Mouse (Mus musculus): ENCODE results near the gene Gm19668. TPM values are rescaled to one million over a fixed set of nuclear protein-coding genes. Genes with fewer than 3 reads are reported as not detected.
"Not testable (repeated sequence)": the region's sequence is repeated elsewhere in the genome, so short reads cannot be mapped to it uniquely, and the experiment has no call there.

Gm19668 gene
- polyA plus RNA-seq, 1 experiment from 2014 or later: not detected

DNA sequence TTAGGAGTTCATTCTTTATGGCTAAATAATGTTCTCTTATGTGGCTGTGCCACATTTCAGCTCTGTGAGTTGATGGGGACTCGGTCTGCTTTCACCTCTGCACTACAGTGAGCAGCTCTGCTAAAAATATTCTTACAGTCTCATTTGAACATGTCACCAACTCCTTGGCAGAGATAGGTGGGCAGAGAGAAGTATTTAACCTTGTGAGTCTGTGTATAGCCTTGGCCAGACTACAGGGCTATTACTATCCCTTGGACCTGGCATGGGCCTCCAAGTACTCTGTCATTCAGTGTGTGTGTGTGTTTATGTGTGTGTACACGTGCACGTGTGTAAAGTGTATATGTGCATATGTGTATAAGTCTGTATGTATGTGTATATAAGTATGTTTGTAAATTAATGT is 15.5 kb downstream of the Gm19668 start:
- H3K4me3 ChIP-seq (ENCODE audit: low read length); H3K4me2 ChIP-seq (ENCODE audit: low read depth, low read length); H3K27ac ChIP-seq (ENCODE audit: low read length); H3K4me1 ChIP-seq (ENCODE audit: control insufficient read depth, insufficient read depth, low read length); H3K36me3 ChIP-seq (ENCODE audit: control insufficient read depth, insufficient read depth); H3K9me3 ChIP-seq (replicated peaks; ENCODE audit: control insufficient read depth, low read length); H3K9ac ChIP-seq (ENCODE audit: low read length); H3K27me3 ChIP-seq (ENCODE audit: control insufficient read depth, insufficient read depth, low read length): not testable (repeated sequence)
- peak; percentile 73 for ATAC-seq (replicated peaks; ENCODE audit: extremely low read depth, insufficient read depth, low FRiP score)
- 45% methylated on average over 1 of the region's 3 CpGs for WGBS

DNA sequence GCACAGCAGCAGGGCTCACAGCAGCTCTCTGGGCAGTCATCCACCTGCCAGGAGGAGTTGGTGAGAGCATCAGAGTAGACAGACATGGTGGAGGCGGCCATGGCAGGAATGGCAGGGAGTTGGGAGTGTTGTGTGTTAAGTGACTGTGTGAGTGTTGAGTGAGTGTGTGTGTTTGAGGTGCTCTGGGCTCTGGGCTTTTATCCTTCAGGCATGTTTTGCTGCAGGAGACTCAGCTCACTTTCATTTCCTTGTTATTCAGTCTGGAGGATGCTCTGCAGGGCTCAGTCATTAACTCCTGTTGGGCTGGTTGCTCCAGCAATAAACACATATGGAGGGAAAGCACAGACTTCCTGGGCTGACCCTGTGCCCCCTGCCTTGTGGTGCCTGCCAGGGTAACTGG is 16.5 kb downstream of the Gm19668 start, which contains the start of gene Gm3250:
TSS of gene Gm3250 (minus strand) at position 101 of the 400 bp plus-strand sequence.
- H3K9ac ChIP-seq (ENCODE audit: low read length); H3K4me3 ChIP-seq (ENCODE audit: low read length); H3K4me2 ChIP-seq (ENCODE audit: low read depth, low read length); H3K9me3 ChIP-seq (replicated peaks; ENCODE audit: control insufficient read depth, low read length); H3K36me3 ChIP-seq (ENCODE audit: control insufficient read depth, insufficient read depth); ATAC-seq (replicated peaks; ENCODE audit: extremely low read depth, insufficient read depth, low FRiP score); H3K27ac ChIP-seq (ENCODE audit: low read length); H3K4me1 ChIP-seq (ENCODE audit: control insufficient read depth, insufficient read depth, low read length); H3K27me3 ChIP-seq (ENCODE audit: control insufficient read depth, insufficient read depth, low read length): not testable (repeated sequence)
- 50% methylated on average over 1 of the region's 1 CpGs for WGBS

DNA sequence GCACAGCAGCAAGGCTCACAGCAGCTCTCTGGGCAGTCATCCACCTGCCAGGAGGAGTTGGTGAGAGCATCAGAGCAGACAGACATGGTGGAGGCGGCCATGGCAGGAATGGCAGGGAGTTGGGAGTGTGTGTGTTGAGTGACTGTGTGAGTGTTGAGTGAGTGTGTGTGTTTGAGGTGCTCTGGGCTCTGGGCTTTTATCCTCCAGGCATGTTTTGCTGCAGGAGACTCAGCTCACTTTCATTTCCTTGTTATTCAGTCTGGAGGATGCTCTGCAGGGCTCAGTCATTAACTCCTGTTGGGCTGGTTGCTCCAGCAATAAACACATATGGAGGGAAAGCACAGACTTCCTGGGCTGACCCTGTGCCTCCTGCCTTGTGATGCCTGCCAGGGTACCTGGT is 22.1 kb downstream of the Gm19668 start, which contains the start of gene Gm7138:
TSS of gene Gm7138 (minus strand) at position 101 of the 400 bp plus-strand sequence.
- H3K36me3 ChIP-seq (ENCODE audit: control insufficient read depth, insufficient read depth); H3K27me3 ChIP-seq (ENCODE audit: control insufficient read depth, insufficient read depth, low read length); H3K9ac ChIP-seq (ENCODE audit: low read length); H3K4me2 ChIP-seq (ENCODE audit: low read depth, low read length); H3K4me1 ChIP-seq (ENCODE audit: control insufficient read depth, insufficient read depth, low read length); H3K9me3 ChIP-seq (replicated peaks; ENCODE audit: control insufficient read depth, low read length); H3K27ac ChIP-seq (ENCODE audit: low read length); H3K4me3 ChIP-seq (ENCODE audit: low read length); ATAC-seq (replicated peaks; ENCODE audit: extremely low read depth, insufficient read depth, low FRiP score): not testable (repeated sequence)
- WGBS: 17% methylated on average over 1 of the region's 1 CpGs

DNA sequence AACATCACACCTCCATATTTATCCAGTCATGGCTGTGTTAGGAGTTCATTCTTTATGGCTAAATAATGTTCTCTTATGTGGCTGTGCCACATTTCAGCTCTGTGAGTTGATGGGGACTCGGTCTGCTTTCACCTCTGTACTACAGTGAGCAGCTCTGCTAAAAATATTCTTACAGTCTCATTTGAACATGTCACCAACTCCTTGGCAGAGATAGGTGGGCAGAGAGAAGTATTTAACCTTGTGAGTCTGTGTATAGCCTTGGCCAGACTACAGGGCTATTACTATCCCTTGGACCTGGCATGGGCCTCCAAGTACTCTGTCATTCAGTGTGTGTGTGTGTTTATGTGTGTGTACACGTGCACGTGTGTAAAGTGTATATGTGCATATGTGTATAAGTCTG is 26.8 kb downstream of the Gm19668 start:
- H3K36me3 ChIP-seq (ENCODE audit: control insufficient read depth, insufficient read depth); H3K4me1 ChIP-seq (ENCODE audit: control insufficient read depth, insufficient read depth, low read length); H3K4me2 ChIP-seq (ENCODE audit: low read depth, low read length); H3K27me3 ChIP-seq (ENCODE audit: control insufficient read depth, insufficient read depth, low read length); H3K4me3 ChIP-seq (ENCODE audit: low read length); H3K27ac ChIP-seq (ENCODE audit: low read length); H3K9me3 ChIP-seq (replicated peaks; ENCODE audit: control insufficient read depth, low read length); H3K9ac ChIP-seq (ENCODE audit: low read length): not testable (repeated sequence)
- 40% methylated on average over 1 of the region's 3 CpGs for WGBS
- peak; percentile 41; the same call in 1 of the 2 replicates for ATAC-seq (replicated peaks; ENCODE audit: extremely low read depth, insufficient read depth, low FRiP score)

DNA sequence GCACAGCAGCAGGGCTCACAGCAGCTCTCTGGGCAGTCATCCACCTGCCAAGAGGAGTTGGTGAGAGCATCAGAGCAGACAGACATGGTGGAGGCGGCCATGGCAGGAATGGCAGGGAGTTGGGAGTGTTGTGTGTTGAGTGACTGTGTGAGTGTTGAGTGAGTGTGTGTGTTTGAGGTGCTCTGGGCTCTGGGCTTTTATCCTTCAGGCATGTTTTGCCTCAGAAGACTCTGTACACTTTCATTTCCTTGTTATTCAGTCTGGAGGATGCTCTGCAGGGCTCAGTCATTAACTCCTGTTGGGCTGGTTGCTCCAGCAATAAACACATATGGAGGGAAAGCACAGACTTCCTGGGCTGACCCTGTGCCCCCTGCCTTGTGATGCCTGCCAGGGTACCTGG is 27.7 kb downstream of the Gm19668 start, which contains the start of gene Gm3238:
TSS of gene Gm3238 (minus strand) at position 101 of the 400 bp plus-strand sequence.
- H3K27me3 ChIP-seq (ENCODE audit: control insufficient read depth, insufficient read depth, low read length): not testable (repeated sequence)
- WGBS: no CpG with 5 or more reads among the region's 1 CpGs

DNA sequence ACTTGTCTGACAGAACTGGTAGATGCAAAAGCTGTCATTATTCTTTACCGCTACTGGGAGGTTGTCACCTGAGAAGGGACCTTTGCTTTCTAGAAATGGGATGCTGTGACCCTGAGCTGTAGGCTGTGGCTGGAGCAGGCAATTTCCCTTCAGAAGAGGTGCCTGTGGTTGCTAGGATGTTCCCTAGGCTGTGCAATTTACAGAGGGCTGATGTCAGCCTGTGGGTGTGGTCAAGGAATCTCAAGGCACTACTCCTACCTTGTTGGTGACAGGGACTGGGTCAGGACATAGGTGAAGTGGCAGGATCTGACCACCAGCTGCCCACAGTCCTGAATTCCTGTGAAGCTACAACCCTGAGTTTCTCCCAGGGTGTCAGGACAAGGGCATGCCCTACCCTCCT is 29.2 kb downstream of the Gm19668 start:
- H3K36me3 ChIP-seq (ENCODE audit: control insufficient read depth, insufficient read depth): no peaks in the 10 kb centered on the region
- no peaks in the 10 kb centered on the region for H3K27me3 ChIP-seq (ENCODE audit: control insufficient read depth, insufficient read depth, low read length)
- no peaks in the 10 kb centered on the region for H3K9me3 ChIP-seq (replicated peaks; ENCODE audit: control insufficient read depth, low read length)
- no peak for ATAC-seq (replicated peaks; ENCODE audit: extremely low read depth, insufficient read depth, low FRiP score)
- H3K4me3 ChIP-seq (ENCODE audit: low read length): no peak overlapping the region
- 67% methylated on average over 1 of the region's 1 CpGs for WGBS
- no peaks in the 10 kb centered on the region for H3K4me1 ChIP-seq (ENCODE audit: control insufficient read depth, insufficient read depth, low read length)
- H3K4me2 ChIP-seq (ENCODE audit: low read depth, low read length): no peak overlapping the region
- H3K27ac ChIP-seq (ENCODE audit: low read length): no peak overlapping the region
- H3K9ac ChIP-seq (ENCODE audit: low read length): no peak overlapping the region

More for the DNA sequence above, 27.7 kb downstream of the Gm19668 start, which contains the start of gene Gm3238:
- H3K4me3 ChIP-seq (ENCODE audit: low read length); ATAC-seq (replicated peaks; ENCODE audit: extremely low read depth, insufficient read depth, low FRiP score); H3K4me2 ChIP-seq (ENCODE audit: low read depth, low read length); H3K36me3 ChIP-seq (ENCODE audit: control insufficient read depth, insufficient read depth); H3K27ac ChIP-seq (ENCODE audit: low read length); H3K4me1 ChIP-seq (ENCODE audit: control insufficient read depth, insufficient read depth, low read length); H3K9ac ChIP-seq (ENCODE audit: low read length); H3K9me3 ChIP-seq (replicated peaks; ENCODE audit: control insufficient read depth, low read length): not testable (repeated sequence)

DNA sequence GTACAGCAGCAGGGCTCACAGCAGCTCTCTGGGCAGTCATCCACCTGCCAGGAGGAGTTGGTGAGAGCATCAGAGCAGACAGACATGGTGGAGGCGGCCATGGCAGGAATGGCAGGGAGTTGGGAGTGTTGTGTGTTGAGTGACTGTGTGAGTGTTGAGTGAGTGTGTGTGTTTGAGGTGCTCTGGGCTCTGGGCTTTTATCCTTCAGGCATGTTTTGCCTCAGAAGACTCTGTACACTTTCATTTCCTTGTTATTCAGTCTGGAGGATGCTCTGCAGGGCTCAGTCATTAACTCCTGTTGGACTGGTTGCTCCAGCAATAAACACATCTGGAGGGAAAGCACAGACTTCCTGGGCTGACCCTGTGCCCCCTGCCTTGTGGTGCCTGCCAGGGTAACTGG is 39.4 kb downstream of the Gm19668 start, which contains the start of gene Gm3233:
TSS of gene Gm3233 (minus strand) at position 101 of the 400 bp plus-strand sequence.
- not testable (repeated sequence) for H3K36me3 ChIP-seq (ENCODE audit: control insufficient read depth, insufficient read depth); H3K27ac ChIP-seq (ENCODE audit: low read length); H3K9me3 ChIP-seq (replicated peaks; ENCODE audit: control insufficient read depth, low read length); ATAC-seq (replicated peaks; ENCODE audit: extremely low read depth, insufficient read depth, low FRiP score); H3K27me3 ChIP-seq (ENCODE audit: control insufficient read depth, insufficient read depth, low read length); H3K4me2 ChIP-seq (ENCODE audit: low read depth, low read length); H3K4me3 ChIP-seq (ENCODE audit: low read length); H3K4me1 ChIP-seq (ENCODE audit: control insufficient read depth, insufficient read depth, low read length); H3K9ac ChIP-seq (ENCODE audit: low read length)
- no CpG with 5 or more reads among the region's 1 CpGs for WGBS

DNA sequence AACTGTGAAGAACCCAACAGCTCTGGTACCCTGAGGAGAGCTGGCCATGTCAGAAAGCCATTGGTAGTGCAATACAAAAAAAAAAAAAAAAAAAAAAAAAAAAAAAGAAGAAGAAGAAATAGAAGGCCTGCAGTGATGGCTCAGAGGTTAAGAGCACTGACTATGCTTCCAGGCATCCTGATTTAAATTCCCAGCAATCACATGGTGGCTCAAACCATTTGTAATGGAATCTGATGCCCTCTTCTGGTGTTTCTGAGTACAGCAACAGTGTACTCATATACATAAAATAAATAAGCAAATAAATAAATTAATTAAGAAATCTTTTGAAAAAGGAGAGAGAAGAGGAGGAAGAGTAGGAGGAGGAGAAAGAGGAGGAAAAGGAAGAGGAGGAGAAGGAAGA is 45.5 kb downstream of the Gm19668 start:
- no peak overlapping the region for H3K4me2 ChIP-seq (ENCODE audit: low read depth, low read length)
- no peaks in the 10 kb centered on the region for H3K9me3 ChIP-seq (replicated peaks; ENCODE audit: control insufficient read depth, low read length)
- ATAC-seq (replicated peaks; ENCODE audit: extremely low read depth, insufficient read depth, low FRiP score): no peak
- no peak overlapping the region for H3K27ac ChIP-seq (ENCODE audit: low read length)
- no peaks in the 10 kb centered on the region for H3K27me3 ChIP-seq (ENCODE audit: control insufficient read depth, insufficient read depth, low read length)
- no peaks in the 10 kb centered on the region for H3K36me3 ChIP-seq (ENCODE audit: control insufficient read depth, insufficient read depth)
- H3K4me3 ChIP-seq (ENCODE audit: low read length): no peak overlapping the region
- no peak overlapping the region for H3K9ac ChIP-seq (ENCODE audit: low read length)
- H3K4me1 ChIP-seq (ENCODE audit: control insufficient read depth, insufficient read depth, low read length): no peaks in the 10 kb centered on the region

DNA sequence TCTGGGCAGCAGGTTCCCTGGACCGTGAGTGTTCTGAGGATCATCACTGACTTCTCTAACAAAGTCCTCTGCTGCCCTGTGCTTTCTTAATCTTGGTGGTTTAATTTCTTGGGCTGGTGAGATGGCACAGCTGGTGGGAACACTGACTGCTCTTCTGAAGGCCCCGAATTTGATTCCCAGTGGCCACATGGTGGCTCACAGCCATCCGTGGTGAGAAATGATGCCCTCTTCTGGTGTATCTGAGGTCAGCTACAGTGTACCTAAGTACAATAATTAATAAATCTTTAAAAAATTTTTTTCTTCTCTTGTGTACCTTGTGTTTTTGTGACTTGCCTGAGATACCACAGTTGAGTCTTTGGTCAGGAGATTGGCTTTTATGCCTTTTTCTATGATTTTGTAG is 46.6 kb downstream of the Gm19668 start:
- not testable (repeated sequence) for H3K27ac ChIP-seq (ENCODE audit: low read length); H3K4me3 ChIP-seq (ENCODE audit: low read length); H3K9me3 ChIP-seq (replicated peaks; ENCODE audit: control insufficient read depth, low read length); H3K9ac ChIP-seq (ENCODE audit: low read length); H3K4me1 ChIP-seq (ENCODE audit: control insufficient read depth, insufficient read depth, low read length); H3K27me3 ChIP-seq (ENCODE audit: control insufficient read depth, insufficient read depth, low read length); ATAC-seq (replicated peaks; ENCODE audit: extremely low read depth, insufficient read depth, low FRiP score); H3K4me2 ChIP-seq (ENCODE audit: low read depth, low read length); H3K36me3 ChIP-seq (ENCODE audit: control insufficient read depth, insufficient read depth)
- whole genome bisulfite sequencing: 59% methylated on average over 3 of the region's 3 CpGs
